15 mouse cellular contexts compared by ENCODE assay signal in the genomic region with DNA sequence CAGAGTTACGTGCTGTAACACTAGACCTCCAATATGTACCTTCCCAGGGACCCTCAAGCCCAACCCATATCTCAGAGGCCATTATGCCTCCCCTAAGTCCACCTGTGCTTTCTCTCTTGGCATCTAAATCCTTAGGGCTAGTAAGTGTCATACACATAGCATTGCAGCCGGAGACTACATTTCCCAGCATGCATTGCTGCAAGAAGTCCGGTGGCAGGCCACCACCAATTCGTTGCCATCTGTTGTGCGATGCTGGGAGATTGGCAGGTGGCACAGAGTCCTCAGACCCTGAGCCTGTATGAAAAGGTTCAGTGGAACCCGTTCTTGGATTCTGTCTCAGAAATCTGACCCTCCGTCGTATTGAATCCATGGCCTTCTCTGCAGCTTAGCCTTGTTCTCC. TPM values are rescaled to one million over a fixed set of nuclear protein-coding genes. Genes with fewer than 3 reads are reported as not detected.
DNase-seq lines count a peak whose midpoint lies in the region; ATAC-seq and TF ChIP-seq lines count a peak whose summit lies in the region.
"Had no signal": no experiment of that assay in that cellular context is flagged by ENCODE, and none has a peak within 500 bp of the region (broad histone marks: within the 10 kb centered on the region; RNA-seq: fewer than 3 reads in every experiment).

No protein-coding gene starts in this region.

- no peak overlapping the region for H3K27ac ChIP-seq in hindbrain, postnatal 0 days
- H3K27ac ChIP-seq in hindbrain, embryonic 10.5 days = no peak overlapping the region
- no peak overlapping the region for H3K27ac ChIP-seq in kidney, embryonic 16.5 days (ENCODE audit: low read length)
- H3K27ac ChIP-seq: hindbrain, embryonic 15.5 days; liver, embryonic 14.5 days; macrophage had no signal

- TF ChIP-seq CTCF in hindbrain, postnatal 0 days (IDR thresholded peaks at IDR 0.05; ENCODE audit: low read depth) = no peak

- H3K4me1 ChIP-seq in hindbrain, postnatal 0 days (ENCODE audit: insufficient read depth, low read length) = no peaks in the 10 kb centered on the region
- H3K4me1 ChIP-seq in hindbrain, embryonic 10.5 days (replicated peaks) = peaks cover 4% of the 10 kb centered on the region; the same call in 1 of the 2 replicates
- no peaks in the 10 kb centered on the region for H3K4me1 ChIP-seq in kidney, embryonic 16.5 days (ENCODE audit: insufficient read depth, low read length)
- H3K4me1 ChIP-seq: hindbrain, embryonic 15.5 days had no signal

- 66% methylated on average over 8 of the region's 8 CpGs for WGBS in hindbrain, postnatal 0 days
- 70% methylated on average over 8 of the region's 8 CpGs for whole genome bisulfite sequencing in hindbrain, embryonic 10.5 days
- 75% methylated on average over 8 of the region's 8 CpGs for WGBS in kidney, embryonic 16.5 days

- ATAC-seq in hindbrain, postnatal 0 days = no peak
- no peak for ATAC-seq in kidney, embryonic 16.5 days (ENCODE audit: low FRiP score, low TSS enrichment)
- ATAC-seq: forebrain, embryonic 16.5 days had no signal

- H3K9me3 ChIP-seq in hindbrain, postnatal 0 days (ENCODE audit: low read length) = no peaks in the 10 kb centered on the region
- peaks cover 13% of the 10 kb centered on the region; the same call in 1 of the 2 replicates for H3K9me3 ChIP-seq in hindbrain, embryonic 10.5 days
- H3K9me3 ChIP-seq in kidney, embryonic 16.5 days (ENCODE audit: low read length) = peaks cover 4% of the 10 kb centered on the region; the same call in 1 of the 2 replicates
- H3K9me3 ChIP-seq: hindbrain, embryonic 15.5 days had no signal

- peaks cover 81% of the 10 kb centered on the region for H3K36me3 ChIP-seq in hindbrain, postnatal 0 days (ENCODE audit: insufficient read depth, low read length)
- H3K36me3 ChIP-seq in hindbrain, embryonic 10.5 days = peaks cover 100% of the 10 kb centered on the region
- H3K36me3 ChIP-seq in kidney, embryonic 16.5 days (ENCODE audit: insufficient read depth, low read length) = peaks cover 91% of the 10 kb centered on the region

- H3K9ac ChIP-seq in hindbrain, postnatal 0 days (replicated peaks; ENCODE audit: low read length) = no peak overlapping the region
- H3K9ac ChIP-seq in kidney, embryonic 16.5 days (replicated peaks; ENCODE audit: low read length) = no peak overlapping the region
- H3K9ac ChIP-seq: hindbrain, embryonic 15.5 days; liver, embryonic 14.5 days had no signal

- no peaks in the 10 kb centered on the region for H3K27me3 ChIP-seq in hindbrain, postnatal 0 days (ENCODE audit: insufficient read depth, low read length)
- peaks cover 2% of the 10 kb centered on the region; the same call in 1 of the 2 replicates for H3K27me3 ChIP-seq in hindbrain, embryonic 10.5 days (ENCODE audit: insufficient read depth, poor library complexity, severe bottlenecking)
- no peaks in the 10 kb centered on the region for H3K27me3 ChIP-seq in kidney, embryonic 16.5 days (ENCODE audit: insufficient read depth, low read length)
- H3K27me3 ChIP-seq: hindbrain, embryonic 15.5 days had no signal

- peak; percentile 71 for DNase-seq in hindbrain, postnatal 0 days (ENCODE audit: low spot score)
- no peak for DNase-seq in hindbrain, embryonic 10.5 days (ENCODE audit: low spot score)
- DNase-seq in ES-CJ7 (ENCODE audit: low read depth, low spot score) = peak; percentile 58
- DNase-seq in cerebellum, adult 11-12 months = peak; percentile 55
- DNase-seq in retina, adult 2 months (ENCODE audit: low read depth, low spot score) = peak; percentile 47
- no peak for DNase-seq in gastrocnemius, postnatal 4 days (ENCODE audit: low spot score in 2 of 2)
- DNase-seq: gastrocnemius, postnatal 14 days; thymus, postnatal 36 days had no signal

- H3K4me2 ChIP-seq in hindbrain, postnatal 0 days (ENCODE audit: low read depth, low read length) = no peak overlapping the region
- no peak overlapping the region for H3K4me2 ChIP-seq in kidney, embryonic 16.5 days (replicated peaks; ENCODE audit: low read depth, low read length)
- H3K4me2 ChIP-seq: hindbrain, embryonic 15.5 days had no signal

- no peak overlapping the region for H3K4me3 ChIP-seq in hindbrain, postnatal 0 days (ENCODE audit: low read length)
- no peak overlapping the region for H3K4me3 ChIP-seq in hindbrain, embryonic 10.5 days
- no peak overlapping the region for H3K4me3 ChIP-seq in kidney, embryonic 16.5 days (ENCODE audit: low read length)
- H3K4me3 ChIP-seq: hindbrain, embryonic 15.5 days had no signal

RNA-seq across cellular contexts. Expression of a gene that starts 25.1 kb away (rescaled TPM):
- 3.9 and 27.4 TPM in 2 replicates for total RNA-seq in hindbrain, postnatal 0 days (2014; rRNA removed)
- 0.14 and 0.30 TPM in 2 replicates for polyA plus RNA-seq in hindbrain, postnatal 0 days (2015; fragmentation: Nextera tagmentation; extraction: Ambion mirVana)
- polyA plus RNA-seq in hindbrain, embryonic 10.5 days (2016; fragmentation: Nextera tagmentation; extraction: Ambion mirVana) = not detected in 2 replicates
- 18.6 and 28.2 TPM in 2 replicates for polyA plus RNA-seq in kidney, embryonic 16.5 days (2015; fragmentation: Nextera tagmentation; extraction: Ambion mirVana)
- total RNA-seq in gastrocnemius, postnatal 4 days (2021) = over 10,000 TPM; 12,501 to 12,915 TPM
- total RNA-seq: neutrophil, adult 5-6 weeks had no signal
- polyA plus RNA-seq: G1E, macrophage had no signal

RNA-seq across cellular contexts. Expression of a gene that starts 25.8 kb away (rescaled TPM):
- total RNA-seq in hindbrain, postnatal 0 days (2014; rRNA removed) = 2.3 and 2.9 TPM in 2 replicates
- 1.7 and 2.7 TPM in 2 replicates for polyA plus RNA-seq in hindbrain, postnatal 0 days (2015; fragmentation: Nextera tagmentation; extraction: Ambion mirVana)
- 2.9 and 7.1 TPM in 2 replicates for polyA plus RNA-seq in hindbrain, embryonic 10.5 days (2016; fragmentation: Nextera tagmentation; extraction: Ambion mirVana)
- polyA plus RNA-seq in kidney, embryonic 16.5 days (2015; fragmentation: Nextera tagmentation; extraction: Ambion mirVana) = 7.0 and 8.5 TPM in 2 replicates
- under 1 TPM in 1 of 2 experiments, not detected in 1; 0.16 TPM for total RNA-seq in gastrocnemius, postnatal 4 days (2021)
- polyA plus RNA-seq: macrophage had no signal

RNA-seq across cellular contexts. Expression of a gene that starts 28.9 kb away (rescaled TPM):
- 60.3 and 60.5 TPM in 2 replicates for total RNA-seq in hindbrain, postnatal 0 days (2014; rRNA removed)
- polyA plus RNA-seq in hindbrain, postnatal 0 days (2015; fragmentation: Nextera tagmentation; extraction: Ambion mirVana) = 16.2 and 18.1 TPM in 2 replicates
- polyA plus RNA-seq in hindbrain, embryonic 10.5 days (2016; fragmentation: Nextera tagmentation; extraction: Ambion mirVana) = 9.3 and 13.6 TPM in 2 replicates
- polyA plus RNA-seq in kidney, embryonic 16.5 days (2015; fragmentation: Nextera tagmentation; extraction: Ambion mirVana) = 6.8 and 6.9 TPM in 2 replicates
- 10 to 100 TPM; 18.9 to 20.5 TPM for total RNA-seq in gastrocnemius, postnatal 4 days (2021)

RNA-seq across cellular contexts. Expression of a gene that starts 33.4 kb away (rescaled TPM):
- total RNA-seq in hindbrain, postnatal 0 days (2014; rRNA removed) = 0.61 and 1.3 TPM in 2 replicates
- polyA plus RNA-seq in hindbrain, postnatal 0 days (2015; fragmentation: Nextera tagmentation; extraction: Ambion mirVana) = 2.0 and 2.3 TPM in 2 replicates
- polyA plus RNA-seq in hindbrain, embryonic 10.5 days (2016; fragmentation: Nextera tagmentation; extraction: Ambion mirVana) = 0.39 and 0.80 TPM in 2 replicates
- polyA plus RNA-seq in kidney, embryonic 16.5 days (2015; fragmentation: Nextera tagmentation; extraction: Ambion mirVana) = 2.9 and 3.8 TPM in 2 replicates
- under 1 TPM; 0.65 to 0.83 TPM for total RNA-seq in gastrocnemius, postnatal 4 days (2021)
- total RNA-seq: G1E; neutrophil, adult 5-6 weeks had no signal
- polyA plus RNA-seq: macrophage had no signal

RNA-seq across cellular contexts. Expression of a gene that starts 47.9 kb away (rescaled TPM):
- 57.3 and 65.1 TPM in 2 replicates for total RNA-seq in hindbrain, postnatal 0 days (2014; rRNA removed)
- 18.6 and 19.9 TPM in 2 replicates for polyA plus RNA-seq in hindbrain, postnatal 0 days (2015; fragmentation: Nextera tagmentation; extraction: Ambion mirVana)
- 29.0 and 33.9 TPM in 2 replicates for polyA plus RNA-seq in hindbrain, embryonic 10.5 days (2016; fragmentation: Nextera tagmentation; extraction: Ambion mirVana)
- polyA plus RNA-seq in kidney, embryonic 16.5 days (2015; fragmentation: Nextera tagmentation; extraction: Ambion mirVana) = 16.7 and 19.0 TPM in 2 replicates
- total RNA-seq in gastrocnemius, postnatal 4 days (2021) = 10 to 100 TPM; 18.6 to 21.0 TPM

Comparison
In these comparisons a context has a peak if more than half of its experiments do, and no peak if none do; other contexts are left out.
1. DNase-seq: peak in hindbrain, postnatal 0 days (single experiment), ES-CJ7 (single experiment), cerebellum, adult 11-12 months (single experiment) and retina, adult 2 months (single experiment); none in hindbrain, embryonic 10.5 days (single experiment) and gastrocnemius, postnatal 4 days (0 of 2).
2. RNA of a gene that starts 25.1 kb away (polyA plus RNA-seq): 18.6 to 28.2 TPM in kidney, embryonic 16.5 days; 0.14 to 0.30 TPM in hindbrain, postnatal 0 days and not detected in hindbrain, embryonic 10.5 days; every median in the first group is over 10 times any median in the second.